Mouse (Mus musculus): ENCODE results near the gene Tram2. TPM values are rescaled to one million over a fixed set of nuclear protein-coding genes. Genes with fewer than 3 reads are reported as not detected.

Gene Tram2
- total and polyA plus RNA-seq, 2 experiments: 2.5 to 4.1 TPM

DNA sequence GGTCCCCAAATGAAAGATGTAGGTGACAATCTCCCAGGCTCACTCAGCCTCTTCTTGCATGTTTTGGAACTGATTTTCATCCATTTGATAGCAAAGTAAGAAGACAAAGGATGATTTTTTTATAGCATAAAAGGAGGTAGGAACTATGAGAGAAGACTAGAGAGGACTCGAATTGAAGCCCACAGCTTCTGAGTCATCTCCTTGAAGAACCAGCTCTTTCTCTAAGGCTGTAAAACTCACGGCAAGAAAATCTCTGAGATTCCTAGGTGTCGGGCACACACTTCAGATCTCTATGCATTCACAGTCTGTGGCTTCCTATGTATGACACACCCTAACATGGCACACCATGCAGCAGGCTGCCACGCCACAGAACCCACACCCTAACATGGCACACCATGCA, 50.0 kb downstream of the Tram2 start:
- WGBS: 95% methylated on average over 4 of the region's 4 CpGs
- Histone ChIP-seq H3K36me3 (ENCODE audit: control insufficient read depth, insufficient read depth, low read length) (no peaks in the 10 kb centered on the region), H3K27me3 (ENCODE audit: control insufficient read depth, insufficient read depth, low read length) (no peaks in the 10 kb centered on the region), H3K9ac (ENCODE audit: low read depth, low read length) (no peak overlapping the region), H3K79me2 (ENCODE audit: control insufficient read depth, insufficient read depth, low read length) (no peaks in the 10 kb centered on the region; the same call in 1 of the 2 replicates), H3K4me3 (ENCODE audit: insufficient read depth, low read depth, low read length) (no peak overlapping the region), H3K27ac (replicated peaks; ENCODE audit: insufficient read depth, low read depth, low read length) (no peak overlapping the region), H3K4me1 (ENCODE audit: control insufficient read depth, insufficient read depth, low read length) (no peaks in the 10 kb centered on the region; the same call in 1 of the 2 replicates)
- TF ChIP-seq POLR2A (IDR thresholded peaks at IDR 0.05; ENCODE audit: extremely low read depth, insufficient read depth, low read length): no peak
- TF ChIP-seq CTCF (IDR thresholded peaks at IDR 0.05; ENCODE audit: low read depth, low read length): no peak
- DNase-seq (ENCODE audit: extremely low read depth, low read depth, low spot score): no peak

DNA sequence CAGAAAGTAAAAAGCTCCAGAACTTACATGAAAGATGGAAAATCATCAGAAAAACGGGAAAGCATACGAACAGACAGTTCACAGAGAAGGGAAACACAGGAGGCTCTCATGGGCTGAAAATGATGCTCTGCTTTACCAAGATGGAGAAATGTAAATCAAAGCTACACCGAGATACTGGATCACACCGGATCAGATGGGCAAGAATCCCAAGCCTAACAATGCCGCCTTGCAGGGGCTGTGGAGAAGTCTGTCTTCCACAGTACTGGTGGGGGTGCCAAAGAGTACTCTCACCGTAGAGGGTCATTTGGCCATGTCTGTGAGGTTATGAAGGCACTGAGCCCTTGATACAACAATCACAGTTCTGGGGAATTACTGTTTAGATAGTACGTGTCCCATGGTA, 52.5 kb downstream of the Tram2 start:
- no peak for DNase-seq (ENCODE audit: extremely low read depth, low read depth, low spot score)
- TF ChIP-seq CTCF (IDR thresholded peaks at IDR 0.05; ENCODE audit: low read depth, low read length): no peak
- TF ChIP-seq POLR2A (IDR thresholded peaks at IDR 0.05; ENCODE audit: extremely low read depth, insufficient read depth, low read length): no peak
- Histone ChIP-seq H3K79me2 (ENCODE audit: control insufficient read depth, insufficient read depth, low read length) (no peaks in the 10 kb centered on the region; the same call in 1 of the 2 replicates), H3K36me3 (ENCODE audit: control insufficient read depth, insufficient read depth, low read length) (no peaks in the 10 kb centered on the region), H3K9ac (ENCODE audit: low read depth, low read length) (no peak overlapping the region), H3K27me3 (ENCODE audit: control insufficient read depth, insufficient read depth, low read length) (no peaks in the 10 kb centered on the region), H3K4me1 (ENCODE audit: control insufficient read depth, insufficient read depth, low read length) (no peaks in the 10 kb centered on the region; the same call in 1 of the 2 replicates), H3K27ac (replicated peaks; ENCODE audit: insufficient read depth, low read depth, low read length) (no peak overlapping the region), H3K4me3 (ENCODE audit: insufficient read depth, low read depth, low read length) (no peak overlapping the region)
- 91% methylated on average over 7 of the region's 7 CpGs for WGBS

DNA sequence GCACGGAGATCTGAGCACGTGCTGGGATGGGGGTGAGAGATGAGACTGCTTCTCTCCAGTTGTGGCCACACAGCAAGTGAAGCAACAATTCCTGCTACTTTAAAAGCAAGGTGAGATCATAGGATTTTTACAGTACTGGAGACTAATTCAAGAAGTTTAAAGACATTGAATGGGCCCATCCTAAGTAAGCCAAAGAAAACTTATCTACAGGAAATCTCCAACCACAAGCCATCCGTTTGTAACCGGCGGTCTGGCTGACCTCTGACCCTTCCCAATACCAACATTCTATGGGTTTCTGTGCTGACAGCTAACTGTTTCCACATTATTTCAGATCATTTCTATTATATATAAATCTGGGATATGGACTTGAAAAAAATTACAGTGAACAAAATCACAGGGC, 53.8 kb downstream of the Tram2 start:
- no peak overlapping the region for H3K4me3 ChIP-seq (ENCODE audit: insufficient read depth, low read depth, low read length)
- H3K36me3 ChIP-seq (ENCODE audit: control insufficient read depth, insufficient read depth, low read length): no peaks in the 10 kb centered on the region
- 76% methylated on average over 5 of the region's 5 CpGs for WGBS

DNA sequence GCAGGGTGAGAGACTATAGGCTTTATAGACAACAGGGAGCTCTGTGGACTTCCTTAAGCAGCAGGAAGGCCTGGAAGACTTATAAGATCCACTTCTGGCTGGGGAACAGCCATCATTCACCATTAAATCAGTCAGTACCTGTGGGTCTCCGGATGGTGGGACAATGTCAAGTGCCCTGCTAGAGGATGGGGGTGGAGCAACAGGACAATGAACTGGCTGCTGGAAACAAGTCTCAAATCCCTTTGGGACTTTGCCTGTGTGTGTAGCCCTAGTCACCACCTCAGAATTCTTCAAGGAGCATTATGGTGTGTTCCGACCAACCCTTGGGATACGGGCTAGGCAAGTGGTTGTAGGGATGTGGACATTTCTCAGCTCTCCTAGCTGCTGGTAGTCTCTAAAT, 55.9 kb downstream of the Tram2 start:
- WGBS: 100% methylated on average over 3 of the region's 3 CpGs
- DNase-seq (ENCODE audit: extremely low read depth, low read depth, low spot score): no peak
- Histone ChIP-seq H3K27ac (replicated peaks; ENCODE audit: insufficient read depth, low read depth, low read length) (no peak overlapping the region), H3K4me3 (ENCODE audit: insufficient read depth, low read depth, low read length) (no peak overlapping the region), H3K36me3 (ENCODE audit: control insufficient read depth, insufficient read depth, low read length) (no peaks in the 10 kb centered on the region), H3K4me1 (ENCODE audit: control insufficient read depth, insufficient read depth, low read length) (no peaks in the 10 kb centered on the region), H3K79me2 (ENCODE audit: control insufficient read depth, insufficient read depth, low read length) (no peaks in the 10 kb centered on the region; the same call in 1 of the 2 replicates), H3K9ac (ENCODE audit: low read depth, low read length) (no peak overlapping the region), H3K27me3 (ENCODE audit: control insufficient read depth, insufficient read depth, low read length) (no peaks in the 10 kb centered on the region)
- no peak for TF ChIP-seq CTCF (IDR thresholded peaks at IDR 0.05; ENCODE audit: low read depth, low read length)
- no peak for TF ChIP-seq POLR2A (IDR thresholded peaks at IDR 0.05; ENCODE audit: extremely low read depth, insufficient read depth, low read length)

More for the DNA sequence above, 53.8 kb downstream of the Tram2 start:
- H3K79me2 ChIP-seq (ENCODE audit: control insufficient read depth, insufficient read depth, low read length): no peaks in the 10 kb centered on the region; the same call in 1 of the 2 replicates
- H3K4me1 ChIP-seq (ENCODE audit: control insufficient read depth, insufficient read depth, low read length): no peaks in the 10 kb centered on the region; the same call in 1 of the 2 replicates
- no peak overlapping the region for H3K27ac ChIP-seq (replicated peaks; ENCODE audit: insufficient read depth, low read depth, low read length)
- DNase-seq (ENCODE audit: extremely low read depth, low read depth, low spot score): no peak
- no peaks in the 10 kb centered on the region for H3K27me3 ChIP-seq (ENCODE audit: control insufficient read depth, insufficient read depth, low read length)
- TF ChIP-seq POLR2A (IDR thresholded peaks at IDR 0.05; ENCODE audit: extremely low read depth, insufficient read depth, low read length): no peak
- no peak for TF ChIP-seq CTCF (IDR thresholded peaks at IDR 0.05; ENCODE audit: low read depth, low read length)
- H3K9ac ChIP-seq (ENCODE audit: low read depth, low read length): no peak overlapping the region

DNA sequence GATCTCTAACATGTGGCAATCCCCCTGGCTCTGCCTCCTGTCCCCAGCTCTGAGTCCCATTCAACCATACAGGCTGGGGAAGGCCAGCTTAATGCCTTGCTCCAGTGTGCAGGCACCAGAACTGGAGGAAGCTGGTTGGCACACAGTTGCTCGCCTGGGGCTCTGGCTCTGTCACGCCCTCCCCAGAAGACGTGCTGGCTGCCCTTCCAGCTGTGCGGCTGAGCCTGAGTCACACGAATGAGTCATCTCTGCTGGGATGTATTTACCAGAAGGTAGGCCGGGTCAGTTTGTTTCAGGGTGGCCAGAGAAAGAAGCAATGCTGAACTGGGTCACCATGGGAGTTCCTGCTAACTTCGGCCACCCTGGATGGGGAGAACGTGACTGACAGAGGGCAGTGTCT, 64.6 kb downstream of the Tram2 start:
- no peak for DNase-seq (ENCODE audit: extremely low read depth, low read depth, low spot score)
- H3K4me3 ChIP-seq (ENCODE audit: insufficient read depth, low read depth, low read length): no peak overlapping the region
- H3K4me1 ChIP-seq (ENCODE audit: control insufficient read depth, insufficient read depth, low read length): no peaks in the 10 kb centered on the region
- no peak overlapping the region for H3K27ac ChIP-seq (replicated peaks; ENCODE audit: insufficient read depth, low read depth, low read length)
- 62% methylated on average over 8 of the region's 8 CpGs for WGBS
- no peak for TF ChIP-seq CTCF (IDR thresholded peaks at IDR 0.05; ENCODE audit: low read depth, low read length)
- H3K36me3 ChIP-seq (ENCODE audit: control insufficient read depth, insufficient read depth, low read length): peaks cover 13% of the 10 kb centered on the region
- no peak overlapping the region for H3K9ac ChIP-seq (ENCODE audit: low read depth, low read length)
- H3K27me3 ChIP-seq (ENCODE audit: control insufficient read depth, insufficient read depth, low read length): no peaks in the 10 kb centered on the region
- H3K79me2 ChIP-seq (ENCODE audit: control insufficient read depth, insufficient read depth, low read length): no peaks in the 10 kb centered on the region

DNA sequence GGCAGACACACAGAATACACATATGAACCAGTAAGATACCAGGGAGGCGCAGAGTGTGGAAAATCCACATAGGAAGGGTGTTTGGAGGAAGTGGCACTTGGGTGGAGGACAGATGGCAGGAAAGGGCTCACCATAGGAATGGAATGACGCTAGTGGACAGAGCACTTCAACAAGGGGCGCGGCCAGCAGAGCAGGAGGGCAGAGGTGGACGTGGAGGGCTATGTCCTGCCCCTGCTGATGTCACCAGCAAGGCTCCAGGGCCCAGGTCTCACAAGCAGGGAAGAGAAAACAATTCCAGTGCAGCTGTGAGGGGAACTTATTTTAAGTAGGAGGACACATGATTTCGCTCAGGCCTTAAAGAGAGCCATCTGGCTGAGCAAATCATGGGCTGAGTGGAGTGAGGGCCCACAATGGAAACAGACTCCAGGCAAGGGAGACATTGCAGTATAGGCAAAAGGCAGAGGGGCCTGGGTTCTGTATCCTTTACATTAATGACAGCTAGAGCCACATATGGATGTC, 68.7 kb downstream of the Tram2 start:
- Histone ChIP-seq H3K27ac (replicated peaks; ENCODE audit: insufficient read depth, low read depth, low read length) (no peak overlapping the region), H3K27me3 (ENCODE audit: control insufficient read depth, insufficient read depth, low read length) (no peaks in the 10 kb centered on the region), H3K36me3 (ENCODE audit: control insufficient read depth, insufficient read depth, low read length) (peaks cover 14% of the 10 kb centered on the region), H3K9ac (ENCODE audit: low read depth, low read length) (no peak overlapping the region), H3K4me1 (ENCODE audit: control insufficient read depth, insufficient read depth, low read length) (no peaks in the 10 kb centered on the region), H3K79me2 (ENCODE audit: control insufficient read depth, insufficient read depth, low read length) (no peaks in the 10 kb centered on the region), H3K4me3 (ENCODE audit: insufficient read depth, low read depth, low read length) (no peak overlapping the region)
- no peak for DNase-seq (ENCODE audit: extremely low read depth, low read depth, low spot score)
- TF ChIP-seq CTCF (IDR thresholded peaks at IDR 0.05; ENCODE audit: low read depth, low read length): no peak
- TF ChIP-seq POLR2A (IDR thresholded peaks at IDR 0.05; ENCODE audit: extremely low read depth, insufficient read depth, low read length): no peak
- 92% methylated on average over 6 of the region's 6 CpGs for WGBS

Measured in liver, adult 2 months (tissue).